Mouse (Mus musculus) right cerebral cortex, postnatal 14 days (tissue): Measurements from ENCODE around the gene Gm2663.
"Not testable (repeated sequence)": the region's sequence is repeated elsewhere in the genome, so short reads cannot be mapped to it uniquely, and the experiment has no call there.

Experiments used
- DNase-seq: peaks from one replicate; pipeline ENCODE4 v3.0.0; 2022

Gene Gm2663

GRCm38 (mm10) chr6:40999379-40999778, at the start of gene Gm2663:
Gene Gm2663, minus strand, starts transcription at chr6:40999479.
- DNase-seq = not testable (repeated sequence)

DNA sequence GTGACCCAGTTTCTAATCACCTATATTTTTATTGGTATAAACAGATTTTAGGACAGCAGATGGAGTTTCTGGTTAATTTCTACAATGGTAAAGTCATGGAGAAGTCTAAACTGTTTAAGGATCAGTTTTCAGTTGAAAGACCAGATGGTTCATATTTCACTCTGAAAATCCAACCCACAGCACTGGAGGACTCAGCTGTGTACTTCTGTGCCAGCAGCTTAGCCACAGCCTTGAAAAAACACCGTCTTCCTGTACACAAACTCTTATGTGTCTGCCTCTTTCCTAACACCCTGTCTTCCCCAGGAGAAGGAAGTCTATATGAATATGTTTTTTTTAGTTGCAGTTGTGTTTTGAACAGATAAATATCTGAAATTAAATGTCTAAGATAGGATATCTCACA, 49.3 kb upstream of the Gm2663 start:
- DNase-seq = no peak

DNA sequence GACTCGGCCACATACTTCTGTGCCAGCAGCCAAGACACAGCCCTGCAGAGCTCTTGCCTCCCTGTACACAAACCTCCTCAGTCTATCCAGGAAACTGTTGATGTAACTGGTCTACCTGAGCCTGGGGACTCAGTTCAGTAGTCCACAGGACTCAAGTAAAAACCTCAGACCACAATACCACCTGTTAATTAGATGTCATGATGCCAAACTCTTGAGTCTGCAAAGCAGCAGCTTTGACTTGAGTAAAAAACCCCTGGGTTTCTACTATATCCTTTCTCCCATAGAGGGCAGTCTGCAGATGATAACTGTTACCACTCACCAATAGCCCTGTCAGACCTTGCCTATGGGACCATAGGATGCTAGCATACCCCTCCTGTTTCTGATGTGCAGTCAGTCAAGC, 48.7 kb upstream of the Gm2663 start:
- DNase-seq = no peak

- no peak for DNase-seq
Observed at GRCm38 (mm10) chr6:41047202-41047601, 47.9 kb upstream of the Gm2663 start.

DNA sequence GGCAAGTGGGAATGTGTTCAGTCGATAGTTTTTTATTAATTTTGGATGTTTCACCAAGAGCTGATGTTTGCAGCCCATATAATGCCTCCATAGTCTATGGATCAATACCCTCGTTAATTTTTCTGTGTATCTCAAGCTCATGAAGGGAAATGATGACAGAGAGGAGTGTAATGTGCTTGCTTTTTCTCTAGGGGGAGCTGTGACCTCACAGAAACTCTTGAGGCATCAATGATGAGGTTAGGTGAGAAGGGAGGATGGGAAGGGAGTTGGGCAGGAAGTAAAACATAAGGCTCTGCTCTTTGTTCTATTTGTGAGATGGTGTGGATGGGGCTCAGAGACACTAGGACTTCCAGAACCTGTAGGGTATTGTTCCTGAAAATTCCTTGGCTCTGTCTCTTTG, 47.3 kb upstream of the Gm2663 start:
- DNase-seq = no peak

GRCm38 (mm10) chr6:41044753-41045152, 45.5 kb upstream of the Gm2663 start:
- DNase-seq = no peak

DNA sequence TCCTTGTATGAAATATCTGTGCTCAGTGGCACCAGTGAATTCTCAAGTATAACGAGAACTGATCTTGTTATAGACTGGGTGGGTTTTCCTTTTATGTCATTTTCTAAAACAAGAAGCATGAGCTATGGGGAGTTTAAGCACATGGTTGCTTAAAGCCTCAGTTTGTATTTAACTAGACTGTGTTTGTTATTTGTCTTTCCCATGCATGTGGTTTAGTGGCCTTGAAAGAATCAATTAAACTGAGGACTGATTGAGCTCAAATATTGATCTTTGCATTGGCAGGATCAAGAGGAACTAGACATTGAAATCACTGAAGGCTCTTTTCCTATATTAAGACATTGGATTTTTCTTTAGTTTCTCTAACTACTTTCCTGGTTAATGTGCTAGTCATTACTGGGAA, 45.0 kb upstream of the Gm2663 start:
- DNase-seq = no peak

DNA sequence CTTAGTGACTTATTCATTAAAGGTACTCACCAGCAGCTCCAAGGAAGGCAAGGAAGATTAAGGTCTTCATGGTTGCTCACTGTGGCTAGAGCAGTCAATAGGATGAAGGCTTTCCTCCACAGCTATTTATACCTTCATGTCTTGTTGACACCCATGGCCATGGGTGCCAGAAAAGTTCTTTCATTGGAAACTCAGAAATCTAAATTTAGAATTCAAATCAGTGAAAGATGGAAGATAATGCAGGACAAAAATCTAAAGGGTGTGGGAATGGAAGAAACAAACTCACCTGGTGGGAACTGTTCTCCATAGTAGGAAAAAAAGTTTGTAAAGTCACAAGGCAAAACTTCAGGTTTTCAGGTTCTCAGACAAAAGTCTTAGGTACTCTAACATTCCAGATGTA, 36.1 kb upstream of the Gm2663 start, which contains the start of gene 2210010C04Rik:
Gene 2210010C04Rik (minus strand): TSS at position 101 of the 400 bp plus-strand sequence.
- DNase-seq = no peak

GRCm38 (mm10) chr6:41032802-41033201, 33.5 kb upstream of the Gm2663 start:
- DNase-seq = no peak

- no peak for DNase-seq
Observed at GRCm38 (mm10) chr6:41032231-41032630, 33.0 kb upstream of the Gm2663 start.

DNA sequence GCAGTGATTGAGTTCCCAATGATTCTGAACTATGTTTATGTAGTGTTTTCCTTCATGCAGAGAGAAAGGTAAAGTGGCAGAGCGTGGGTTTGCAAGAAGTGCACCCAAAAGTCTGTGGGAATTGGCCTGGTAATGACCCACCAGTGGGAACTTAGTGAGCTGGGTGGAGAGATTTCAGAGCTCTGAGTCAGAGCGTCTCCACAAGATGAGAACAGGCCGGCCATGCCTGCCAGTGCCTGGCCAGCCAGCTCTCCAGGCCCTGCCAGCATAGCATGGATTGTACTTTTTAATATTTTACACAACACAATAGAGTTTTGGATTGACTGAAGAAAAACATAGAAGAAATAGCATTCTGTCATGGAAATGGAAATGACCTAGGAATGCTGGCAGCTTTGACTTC, 31.5 kb upstream of the Gm2663 start:
- DNase-seq = no peak

- DNase-seq = no peak
Observed at GRCm38 (mm10) chr6:41027053-41027452, 27.8 kb upstream of the Gm2663 start.

DNA sequence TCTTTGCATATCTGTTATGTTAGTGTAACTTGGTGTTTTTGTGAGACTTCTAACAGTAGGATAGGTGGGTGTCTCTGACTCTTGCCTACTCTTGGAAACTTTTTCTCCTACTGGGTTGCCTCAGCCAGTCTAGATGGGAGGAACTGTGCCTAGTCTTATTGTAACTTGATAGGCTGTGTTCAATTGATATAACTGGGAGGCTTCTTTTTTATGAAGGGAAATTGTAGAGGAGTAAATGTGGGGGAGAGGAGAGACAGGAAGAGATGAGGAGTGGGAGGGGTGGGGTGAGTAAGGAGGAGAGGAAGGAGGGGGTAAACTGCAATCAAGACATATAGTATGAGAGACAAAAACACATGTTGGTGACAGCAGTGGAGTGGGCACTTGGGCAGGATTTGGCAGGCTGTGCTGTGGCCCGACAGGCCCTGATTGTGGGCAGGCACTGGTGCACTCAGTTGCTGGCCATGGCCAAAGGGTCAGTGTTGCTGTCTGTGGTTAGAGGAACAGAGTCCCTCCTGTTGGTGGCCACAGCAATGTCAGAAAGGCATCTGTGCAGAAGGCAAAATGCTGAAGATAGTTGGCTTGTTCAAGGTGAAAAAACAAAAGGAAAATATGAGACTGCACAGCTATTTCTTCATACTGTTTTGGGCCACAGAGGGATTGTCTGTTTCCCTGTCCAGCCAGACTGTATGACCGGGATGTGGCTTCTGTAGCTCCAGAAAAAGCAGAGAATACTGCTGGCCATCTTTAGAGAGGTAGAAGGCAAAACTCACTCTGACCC, 26.8 kb upstream of the Gm2663 start:
- DNase-seq = no peak

GRCm38 (mm10) chr6:41019140-41019539, 19.9 kb upstream of the Gm2663 start:
- no peak for DNase-seq

- DNase-seq = no peak
Observed at GRCm38 (mm10) chr6:41018629-41019028, 19.4 kb upstream of the Gm2663 start.

GRCm38 (mm10) chr6:41015065-41015464, 15.8 kb upstream of the Gm2663 start:
- DNase-seq = no peak

GRCm38 (mm10) chr6:40964454-40964853, 34.8 kb downstream of the Gm2663 start, which contains the start of gene 1810009J06Rik:
Gene 1810009J06Rik, plus strand, starts transcription at chr6:40964754.
- not testable (repeated sequence) for DNase-seq

DNA sequence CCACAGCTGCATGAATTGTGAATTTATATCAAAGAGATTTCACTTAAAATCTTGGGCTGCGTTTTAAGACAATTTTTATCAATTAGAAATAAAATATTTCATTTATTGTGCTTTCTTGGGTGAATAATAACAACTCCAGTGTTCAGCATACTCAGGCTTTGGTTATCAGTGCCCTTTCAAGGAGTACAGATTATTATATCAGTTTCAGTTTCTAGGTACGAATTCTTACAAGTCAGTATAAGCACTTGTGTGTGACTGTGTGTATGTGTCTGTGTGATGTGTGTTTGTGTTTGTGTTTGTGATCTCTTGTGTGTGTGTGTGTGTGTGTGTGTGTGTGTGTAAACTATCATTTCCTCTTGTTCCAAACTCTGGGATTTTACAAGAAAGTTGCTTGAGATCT, 45.6 kb downstream of the Gm2663 start:
- DNase-seq = no peak

DNA sequence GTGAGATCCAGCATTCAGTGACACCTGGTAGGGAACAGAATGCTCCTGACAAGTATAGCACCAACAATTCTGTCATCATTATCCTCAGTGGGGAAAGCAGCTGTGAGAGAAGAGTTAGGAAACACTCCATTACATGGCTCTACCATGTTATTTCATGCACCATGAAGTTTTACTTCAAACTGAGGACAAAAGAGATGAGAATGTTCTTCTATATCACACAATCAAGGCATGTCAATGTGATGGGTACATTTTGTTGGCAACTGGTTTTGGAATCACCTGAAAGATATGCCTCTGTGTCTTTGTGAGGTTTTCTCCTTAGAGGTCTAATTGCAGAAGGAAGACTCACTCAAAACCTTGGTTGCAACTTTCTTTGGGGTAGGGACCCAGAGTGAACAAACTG, 47.5 kb downstream of the Gm2663 start, which contains the start of gene Gm4744:
Gene Gm4744 (minus strand): TSS at position 101 of the 400 bp plus-strand sequence.
- DNase-seq = no peak
